Mouse (Mus musculus) layer of hippocampus, adult 18-20 months (tissue): ENCODE data around the gene Trmt13. TPM values are rescaled to one million over a fixed set of nuclear protein-coding genes. Genes with fewer than 3 reads are reported as not detected.
A peak's percentile ranks its signal among the peaks of the same experiment; 100 is the strongest.
"Not testable (repeated sequence)": the region's sequence is repeated elsewhere in the genome, so short reads cannot be mapped to it uniquely, and the experiment has no call there.

ENCODE experiments used
- DNase-seq, 2 experiments: peaks; one replicate each; pipeline ENCODE4 v3.0.0; 2022; ENCODE audit warnings: low spot score in 2 of 2
- total RNA-seq, 2 experiments: library from RNA; stranded (reverse); gene quantifications; 2 replicates each; pipeline ENCODE4 v1.2.3; 2021

Trmt13 gene
- total RNA-seq, 2 experiments from 2014 or later, result 18.5 to 20.9 TPM

- no peak for DNase-seq
Observed at GRCm38 (mm10) chr3:116634853-116635252, 20.5 kb upstream of the Trmt13 start.

DNA sequence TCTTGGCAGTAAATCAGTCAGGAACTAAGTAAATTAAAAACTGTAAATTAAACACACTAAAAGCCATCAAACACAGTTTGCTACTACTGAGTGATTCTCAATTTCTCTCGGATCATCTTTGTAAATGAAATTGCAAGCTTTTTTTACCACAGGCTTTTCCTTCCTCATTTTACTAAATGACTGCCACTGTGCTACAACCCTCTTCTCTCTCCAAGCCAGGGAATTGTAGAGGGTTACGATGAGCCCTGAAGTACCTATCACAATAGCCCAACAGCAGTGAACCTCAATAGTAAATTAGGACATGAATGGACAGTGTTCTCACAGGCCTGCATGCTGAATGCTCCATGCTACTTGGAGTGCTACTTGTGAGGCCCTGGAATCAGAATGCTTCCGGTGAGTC, 19.7 kb upstream of the Trmt13 start:
- DNase-seq, result no peak

DNA sequence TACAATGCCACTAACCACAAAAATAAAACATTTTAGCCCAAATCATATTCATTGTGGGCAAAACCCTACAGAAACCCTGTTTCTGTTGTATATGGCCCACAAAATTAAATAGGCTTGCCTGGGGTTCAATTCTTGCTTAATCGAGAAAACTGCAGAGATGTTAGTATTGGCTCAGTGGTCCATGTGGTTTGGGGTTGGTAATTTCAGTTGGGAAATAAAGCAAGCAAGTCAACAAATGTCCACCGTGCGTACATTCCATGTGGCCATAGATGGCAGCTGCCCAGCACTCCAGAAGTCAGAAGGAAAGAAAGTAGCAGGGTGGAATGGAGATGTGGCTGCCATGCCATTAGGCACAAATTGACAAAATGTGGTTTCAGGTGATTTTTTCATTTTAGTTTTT, 18.6 kb upstream of the Trmt13 start:
- no peak for DNase-seq

DNA sequence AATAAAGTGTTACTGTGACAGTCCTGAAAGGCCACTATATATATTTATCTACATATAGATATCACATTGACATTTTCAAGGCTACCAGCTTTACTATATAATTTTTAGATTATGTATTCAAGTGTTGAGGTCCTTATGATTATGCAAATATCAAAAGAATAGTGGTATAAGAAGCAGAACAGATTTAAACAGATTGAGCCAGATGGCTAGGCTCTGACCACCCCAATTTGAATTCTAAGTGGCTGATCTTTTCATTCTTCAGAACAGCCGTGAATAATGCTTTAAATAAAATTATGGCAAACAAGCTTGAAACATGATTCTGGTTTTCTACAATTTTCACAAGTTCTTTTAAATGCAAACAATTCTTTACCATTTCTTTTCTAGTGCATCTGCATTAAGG, 17.1 kb upstream of the Trmt13 start:
- DNase-seq, result no peak

DNA sequence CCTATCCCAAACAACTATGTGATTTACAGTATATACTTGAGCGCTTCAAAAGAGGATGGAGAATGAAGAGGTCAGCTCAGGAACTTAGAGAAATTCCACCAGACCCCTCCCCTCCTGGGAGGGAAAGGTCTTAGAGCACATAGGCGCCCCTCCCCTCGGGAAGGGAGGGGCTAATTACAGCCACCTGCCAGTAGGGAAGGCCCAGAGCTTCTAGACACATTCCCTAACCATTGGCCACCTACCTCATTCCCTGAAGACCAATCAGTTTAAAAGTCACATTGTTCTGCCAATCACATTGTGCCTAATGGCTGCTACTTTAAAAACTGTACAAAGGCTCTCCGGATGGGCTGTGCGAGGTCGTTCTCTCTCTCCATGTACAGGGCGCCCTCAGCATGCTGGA, 8.3 kb upstream of the Trmt13 start:
- DNase-seq, result no peak

DNA sequence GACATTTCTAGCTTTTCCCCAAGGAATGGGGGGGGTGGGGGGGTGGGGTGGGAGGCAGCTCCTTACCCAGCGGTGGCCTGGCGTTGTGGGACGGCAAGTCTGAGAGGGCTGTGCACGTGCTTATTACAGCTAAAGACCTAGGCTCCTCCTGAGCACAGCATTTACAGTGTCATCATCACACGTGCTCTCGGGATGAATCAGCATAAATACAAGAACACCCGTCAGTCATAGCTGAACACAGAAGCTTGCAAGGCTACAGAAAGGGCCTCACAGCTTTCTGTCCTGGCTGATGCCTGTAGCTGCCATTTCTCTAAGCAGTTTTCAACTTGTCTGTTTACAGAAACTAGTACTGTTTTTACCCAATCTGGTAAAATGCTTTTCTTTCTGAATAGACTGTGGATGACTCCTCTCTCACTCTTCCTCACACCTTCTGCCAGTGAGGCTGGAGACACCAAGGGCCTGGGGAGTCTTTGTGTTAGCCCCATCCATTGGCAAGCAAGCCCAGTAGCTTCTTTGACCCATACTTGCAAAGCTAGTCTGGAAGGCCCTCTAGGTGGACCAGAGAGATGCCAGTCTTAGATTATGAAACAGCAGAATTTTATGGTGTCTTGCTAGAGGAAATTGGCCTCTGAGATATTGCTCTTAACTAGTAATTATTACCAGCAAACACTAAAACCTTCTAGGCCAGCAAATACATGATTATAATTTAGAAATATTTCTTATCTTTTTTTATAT, 6.4 kb upstream of the Trmt13 start:
- DNase-seq, result no peak

DNA sequence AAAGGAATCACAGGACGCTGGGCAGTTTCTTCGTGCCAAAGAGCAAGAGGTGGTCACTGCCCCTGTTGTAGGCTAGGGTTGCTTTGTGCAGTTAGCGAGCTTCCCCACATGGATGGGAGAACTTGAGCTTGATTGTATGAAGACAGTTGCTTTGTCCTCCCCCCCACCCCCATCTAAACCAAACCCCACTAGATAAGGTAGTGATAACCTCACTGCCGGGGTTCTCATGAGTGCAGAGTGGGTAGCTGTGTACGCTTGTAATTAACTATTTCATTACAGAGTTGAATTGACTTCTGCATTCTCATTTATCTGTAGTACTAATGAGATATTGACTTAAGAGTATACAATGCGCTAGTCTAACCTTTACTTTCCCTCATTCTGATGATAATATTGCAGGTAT, 4.5 kb upstream of the Trmt13 start:
- DNase-seq, result no peak

DNA sequence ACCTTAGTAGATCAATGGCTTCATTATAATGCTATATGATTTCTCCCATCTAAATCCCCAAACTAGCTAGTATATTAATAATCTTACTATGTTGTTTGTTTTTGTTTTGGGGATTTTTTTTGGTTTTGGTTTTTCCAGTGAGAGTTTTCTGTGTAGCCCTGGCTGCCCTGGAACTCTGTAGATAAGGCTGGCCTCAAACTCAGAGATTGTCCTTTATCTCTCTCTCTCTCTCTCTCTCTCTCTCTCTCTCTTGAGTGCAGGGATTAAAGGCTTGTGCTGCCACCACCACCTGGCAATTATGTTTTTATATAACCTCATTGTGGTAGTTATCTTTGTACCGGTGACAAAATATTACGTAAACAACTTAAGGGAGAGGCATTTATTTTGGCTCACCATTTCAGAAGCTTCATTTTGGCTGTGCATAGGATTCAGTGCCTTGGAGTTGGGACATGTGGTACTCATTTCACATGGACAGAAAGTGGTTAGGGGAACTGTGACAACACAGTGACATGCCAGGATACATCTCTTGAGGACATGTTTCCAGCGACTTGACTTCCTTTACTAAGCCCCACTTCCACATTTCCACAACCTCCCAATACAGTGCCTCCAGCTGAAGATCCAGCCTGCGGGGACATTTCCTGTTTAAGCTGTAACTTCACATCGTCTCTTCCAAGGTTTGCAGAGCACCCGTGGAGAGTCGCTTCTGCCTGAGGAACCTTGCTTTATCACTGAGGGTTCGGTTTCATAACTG, 1.1 kb upstream of the Trmt13 start:
- DNase-seq, result no peak

DNA sequence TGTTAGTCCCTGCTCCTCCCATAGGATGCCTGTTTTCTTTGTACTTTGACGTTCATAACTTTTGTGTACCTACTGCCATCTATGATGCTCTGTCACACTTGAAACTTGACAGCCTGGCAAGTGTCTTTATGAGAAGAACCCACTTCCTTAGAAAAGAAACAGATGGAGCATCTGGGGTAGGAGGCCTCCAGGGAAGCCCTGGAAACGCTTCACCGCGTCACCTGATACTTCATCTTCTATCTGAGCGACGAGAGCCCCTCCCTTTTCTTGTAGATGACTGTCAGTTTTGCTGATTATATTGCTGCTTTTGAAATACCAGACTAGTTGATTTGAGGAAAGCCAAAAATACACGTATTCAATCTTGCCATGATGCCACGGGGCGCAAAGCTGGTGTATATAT, 9.8 kb downstream of the Trmt13 start:
- DNase-seq, result no peak

DNA sequence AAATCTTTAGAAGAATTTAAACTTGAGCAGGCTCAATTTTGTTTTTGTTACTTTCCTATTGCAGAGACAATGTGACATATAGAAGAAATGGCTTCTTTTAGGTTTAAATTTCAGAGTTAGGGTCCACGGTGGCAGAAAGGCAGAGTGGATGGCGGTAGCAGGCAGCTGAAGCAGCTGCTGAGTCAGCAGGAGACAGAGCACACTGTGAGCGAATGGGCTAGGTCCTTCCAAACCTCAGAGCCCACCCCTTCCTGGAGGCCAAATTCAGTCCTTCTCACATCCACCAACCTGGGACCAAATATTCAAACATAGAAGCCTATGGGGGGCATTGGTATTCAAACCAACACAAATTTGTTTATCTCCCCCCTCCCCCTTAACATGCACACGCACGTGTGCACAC, 12.6 kb downstream of the Trmt13 start:
- no peak for DNase-seq

DNA sequence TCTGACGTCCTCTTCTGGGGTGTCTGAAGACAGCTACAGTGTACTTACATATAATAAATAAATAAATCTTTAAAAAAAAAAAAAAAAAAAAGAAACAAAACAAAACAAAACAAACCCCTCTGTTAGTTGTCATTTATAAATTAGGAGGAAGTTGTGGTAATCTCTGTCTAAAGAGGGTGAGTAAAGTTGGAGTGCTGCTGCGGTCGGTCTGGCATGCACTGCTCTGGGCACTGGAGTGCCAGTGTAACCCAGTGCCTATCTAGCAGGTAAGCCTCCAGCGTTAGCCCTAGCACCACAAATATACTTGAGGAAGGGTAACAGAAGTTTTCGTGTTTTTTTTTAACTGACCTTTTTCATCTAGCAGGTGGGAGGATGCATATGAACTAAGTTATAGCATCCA, 13.4 kb downstream of the Trmt13 start:
- DNase-seq, result no peak

DNA sequence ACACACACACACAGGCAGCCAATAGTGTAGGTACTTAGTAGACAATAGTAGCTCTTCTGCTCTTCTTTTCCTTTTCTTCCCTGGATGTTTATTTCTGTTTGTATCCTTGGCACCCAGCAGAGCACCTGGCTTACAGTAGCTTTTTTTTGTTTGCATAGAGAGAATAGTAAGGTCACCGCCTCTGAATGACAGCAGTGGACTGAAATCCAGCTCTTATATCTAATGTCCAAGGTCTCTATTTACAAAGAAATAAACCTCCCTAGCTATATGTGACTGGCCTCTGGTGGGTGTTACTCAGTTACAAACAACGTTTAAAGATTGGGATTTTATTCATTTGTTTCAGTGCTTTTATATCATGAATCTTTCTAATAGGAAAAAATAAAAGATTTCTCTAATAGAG, 14.7 kb downstream of the Trmt13 start:
- DNase-seq, result no peak

DNA sequence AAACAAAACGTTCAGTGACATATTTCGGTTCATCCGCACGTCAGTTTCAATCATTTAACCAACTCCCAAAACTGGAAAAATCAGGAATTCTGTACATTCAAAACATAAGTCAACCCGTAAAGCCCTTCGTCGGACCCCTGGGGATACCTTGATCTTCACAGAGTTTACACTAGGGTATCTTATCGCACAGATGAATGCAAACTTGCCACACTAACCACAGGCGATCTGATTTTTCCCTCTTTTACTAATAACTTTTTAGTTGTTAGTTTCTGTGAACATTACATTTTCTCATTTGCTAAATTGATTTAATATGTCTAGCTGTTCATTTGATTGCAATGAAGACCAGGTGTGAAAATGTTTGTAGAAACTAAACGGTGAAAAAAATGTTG, 18.8 kb downstream of the Trmt13 start:
- no peak for DNase-seq

DNA sequence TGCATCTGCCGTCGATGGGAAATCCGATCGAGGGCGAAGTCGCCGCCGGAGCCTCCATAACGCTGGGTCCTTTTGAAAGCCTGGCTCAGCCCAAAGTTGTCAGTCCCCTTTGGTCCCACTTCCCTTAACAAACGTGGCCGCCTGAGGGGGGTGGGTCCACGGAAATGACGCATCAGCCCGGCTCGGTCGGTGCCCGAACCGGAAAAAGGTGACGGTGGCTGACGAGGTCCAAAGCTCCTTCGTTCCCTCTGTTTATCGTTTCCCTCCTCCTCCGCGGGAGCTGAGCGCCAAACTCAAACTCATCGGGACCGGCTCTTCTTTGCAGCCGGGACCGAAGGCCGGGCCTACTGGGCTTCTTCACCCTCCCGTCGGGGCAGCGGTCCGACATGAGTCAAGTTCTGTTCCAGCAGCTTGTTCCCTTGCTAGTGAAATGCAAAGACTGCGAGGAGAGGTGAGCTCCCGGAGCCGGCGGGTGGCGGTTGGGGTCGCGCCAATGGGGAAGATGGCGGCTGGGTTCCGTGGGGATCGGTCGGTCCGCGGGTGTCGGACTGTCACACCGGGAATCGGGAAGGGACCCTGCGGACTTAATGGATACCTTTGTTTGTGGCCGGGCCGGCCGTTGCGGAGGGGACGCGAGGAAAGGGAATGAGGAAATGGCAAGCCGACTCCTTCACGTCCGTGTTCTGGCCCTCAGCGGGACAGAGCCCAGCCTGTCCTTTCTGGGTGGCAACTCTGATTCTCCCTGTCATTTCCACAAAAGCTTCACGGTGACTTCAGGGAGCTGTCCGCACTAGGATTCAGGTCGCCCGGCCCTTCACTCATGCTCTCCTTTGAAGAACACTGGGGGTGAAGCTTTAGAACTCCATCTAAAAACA, 19.4 kb downstream of the Trmt13 start, which contains the start of gene Sass6:
Gene Sass6 (plus strand): TSS at position 255 of the 875 bp plus-strand sequence.
- DNase-seq, result peak; percentile 93 to 99

DNA sequence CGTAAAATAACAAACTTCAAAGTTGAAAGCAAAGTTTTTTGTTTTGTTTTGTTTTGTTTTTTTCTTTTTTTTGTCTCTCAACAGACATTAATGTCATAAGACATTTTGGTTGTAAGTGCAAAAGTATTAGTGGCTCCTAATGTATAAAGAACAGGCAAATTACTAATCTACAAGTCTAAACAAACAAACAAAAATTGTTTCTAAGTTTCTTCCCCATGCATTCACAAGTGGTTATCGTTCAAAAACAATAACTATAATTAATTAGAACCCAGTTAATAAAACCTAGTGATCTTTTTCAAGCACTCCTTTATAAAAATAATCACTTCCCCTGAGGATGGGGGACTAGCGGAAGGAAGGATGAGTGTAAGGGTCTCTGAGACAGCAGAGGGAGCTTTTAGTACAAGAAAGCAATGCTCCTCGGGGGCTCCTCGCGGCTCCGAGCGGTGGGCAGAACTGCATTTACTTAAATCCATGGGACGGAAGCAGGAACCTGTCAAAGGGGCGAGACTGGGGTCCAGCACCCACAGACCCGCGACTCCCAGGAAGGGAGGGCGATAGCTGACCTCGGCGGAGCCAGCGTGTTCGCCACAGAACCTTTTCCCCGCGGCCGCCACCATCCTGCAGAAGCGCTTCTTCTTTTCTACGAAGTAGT, 20.2 kb downstream of the Trmt13 start:
- DNase-seq, result no peak

- DNase-seq, result peak; percentile 13 to 47
Observed at GRCm38 (mm10) chr3:116582201-116582600, 32.2 kb downstream of the Trmt13 start.

GRCm38 (mm10) chr3:116577286-116577685, 37.1 kb downstream of the Trmt13 start:
- no peak for DNase-seq

DNA sequence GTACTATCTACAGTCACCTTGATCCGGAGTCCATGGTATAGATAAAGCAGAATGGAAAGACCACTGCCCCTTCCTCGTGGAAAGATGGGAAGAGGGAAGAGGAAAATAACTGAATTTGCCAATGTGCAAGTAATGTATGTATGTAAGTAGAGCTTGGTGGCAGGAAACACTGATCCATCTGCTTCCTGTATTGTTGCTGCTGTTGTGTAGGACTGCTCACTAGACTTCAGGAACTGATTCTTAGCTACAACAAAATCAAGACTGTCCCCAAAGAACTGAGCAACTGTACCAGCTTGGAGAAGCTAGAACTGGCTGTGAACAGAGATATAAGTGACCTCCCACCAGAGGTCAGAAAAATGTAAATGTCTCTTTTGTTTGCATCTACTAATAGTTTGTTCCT, 43.8 kb downstream of the Trmt13 start:
- no peak for DNase-seq

DNA sequence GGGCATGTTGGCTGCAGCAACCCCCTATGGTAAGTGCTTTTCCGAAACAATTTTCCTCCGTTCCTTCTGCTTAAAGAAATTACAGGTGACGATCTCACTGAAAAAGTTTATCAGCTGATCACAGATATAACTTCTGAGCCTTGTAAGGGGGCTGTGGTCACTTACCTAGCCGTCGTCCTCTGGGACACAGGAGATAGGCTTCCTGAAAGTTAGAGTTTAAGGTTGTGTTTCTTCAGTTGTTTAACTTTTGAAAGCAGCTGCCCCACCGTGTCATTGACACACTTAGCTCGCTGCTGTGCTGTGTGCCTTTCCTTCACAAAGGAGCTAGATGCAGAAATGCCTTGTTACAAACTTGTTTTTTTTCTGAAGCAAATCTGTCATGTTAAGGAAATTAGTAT, 51.3 kb downstream of the Trmt13 start:
- DNase-seq, result no peak

GRCm38 (mm10) chr3:116562408-116563094, 51.8 kb downstream of the Trmt13 start, which contains the start of gene Lrrc39:
Lrrc39 (plus strand) TSS chr3:116562973.
- DNase-seq, result no peak

- DNase-seq, result not testable (repeated sequence)
Observed at GRCm38 (mm10) chr3:116561315-116561714, 53.1 kb downstream of the Trmt13 start.
